Mouse (Mus musculus): ENCODE data around the gene Gm6176. TPM values are rescaled to one million over a fixed set of nuclear protein-coding genes. Genes with fewer than 3 reads are reported as not detected.

The Gm6176 gene
- not detected for polyA plus RNA-seq (2012; fragmentation: generic; extraction: Trizol)

DNA sequence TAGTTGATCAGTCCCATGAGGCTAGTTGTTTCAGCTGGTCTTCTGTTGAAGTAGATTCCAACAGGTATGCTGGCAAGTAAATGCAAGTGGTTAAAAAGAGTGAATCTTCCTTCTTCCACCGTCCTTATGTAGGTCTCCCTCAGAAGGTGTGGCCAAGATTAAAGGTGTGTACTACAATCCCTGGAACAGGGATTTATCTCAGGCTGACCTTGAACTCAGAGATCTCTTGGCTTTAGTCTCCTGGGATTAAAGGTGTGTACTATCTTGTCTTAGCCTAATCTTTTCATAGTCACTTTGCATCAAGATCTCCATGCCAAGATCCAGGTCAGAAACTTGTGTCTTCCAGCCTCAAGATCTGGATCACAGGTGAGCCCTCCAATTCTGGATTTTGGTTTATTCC lies at the start of gene Gm6176:
Gene Gm6176 (minus strand): TSS at position 101 of the 400 bp plus-strand sequence.

DNA sequence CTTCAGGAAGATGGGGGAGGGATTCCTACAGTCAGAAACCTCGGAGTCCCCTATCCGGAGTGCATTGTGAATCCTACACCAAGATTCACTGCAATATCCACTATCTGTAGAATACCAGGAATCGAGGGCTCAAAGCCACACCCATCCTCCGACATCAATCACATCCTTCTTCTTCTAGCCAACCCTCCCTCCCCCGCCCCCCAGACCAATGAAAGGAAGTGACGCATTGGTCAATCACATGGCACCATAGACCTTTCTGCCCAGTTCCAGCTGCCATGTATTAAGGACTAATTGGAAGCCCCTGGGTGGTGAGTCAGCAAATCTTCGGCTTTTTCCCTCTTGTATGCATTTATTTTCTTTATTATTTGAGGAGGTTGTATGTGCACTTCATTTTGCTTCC lies 12.7 kb upstream of the Gm6176 start, which contains the start of gene Vmn1r139:
Gene Vmn1r139 (plus strand): TSS at position 301 of the 400 bp plus-strand sequence.

DNA sequence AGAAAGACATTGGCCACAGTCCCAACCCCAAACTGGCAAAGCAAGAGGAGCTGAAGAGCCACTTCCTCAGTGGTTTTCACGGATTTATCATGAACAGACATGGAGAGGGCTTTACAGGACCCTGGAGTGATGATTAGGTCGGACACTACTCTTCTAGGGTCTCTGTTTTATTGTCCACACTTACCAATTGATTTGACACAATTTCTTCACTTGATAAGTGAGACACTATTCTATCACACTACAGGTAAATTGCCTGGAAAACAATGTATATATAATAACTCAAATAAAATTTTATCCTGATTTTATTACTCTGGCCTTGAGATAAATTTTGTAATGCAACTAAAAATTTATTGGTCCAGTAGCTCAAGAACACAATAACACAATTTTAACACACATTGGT lies 27.3 kb downstream of the Gm6176 start, which contains the start of gene Vmn1r138:
Gene Vmn1r138 (minus strand): TSS at position 101 of the 400 bp plus-strand sequence.

Other genes starting within 250 kb of the Gm6176 start
- not detected for gene Vmn1r135, start 224.0 kb downstream of the Gm6176 start, polyA plus RNA-seq (2012; fragmentation: generic; extraction: Trizol)
- gene Gm5725, start 212.0 kb downstream of the Gm6176 start, polyA plus RNA-seq (2012; fragmentation: generic; extraction: Trizol), result not detected
- not detected for gene Gm5891, start 135.0 kb downstream of the Gm6176 start, polyA plus RNA-seq (2012; fragmentation: generic; extraction: Trizol)
- not detected for gene Vmn1r137, start 61.7 kb downstream of the Gm6176 start, polyA plus RNA-seq (2012; fragmentation: generic; extraction: Trizol)
- gene Vmn1r138, start 27.4 kb downstream of the Gm6176 start, polyA plus RNA-seq (2012; fragmentation: generic; extraction: Trizol), result not detected
- gene Vmn1r139, start 12.8 kb upstream of the Gm6176 start, polyA plus RNA-seq (2012; fragmentation: generic; extraction: Trizol), result not detected
- gene Gm16451, start 61.9 kb upstream of the Gm6176 start, polyA plus RNA-seq (2012; fragmentation: generic; extraction: Trizol), result not detected
- not detected for gene Gm10666, start 78.4 kb upstream of the Gm6176 start, polyA plus RNA-seq (2012; fragmentation: generic; extraction: Trizol)
- gene Vmn1r142, start 107.7 kb upstream of the Gm6176 start, polyA plus RNA-seq (2012; fragmentation: generic; extraction: Trizol), result not detected
- not detected for gene Vmn1r143, start 133.1 kb upstream of the Gm6176 start, polyA plus RNA-seq (2012; fragmentation: generic; extraction: Trizol)
- not detected for gene Gm8653, start 145.0 kb upstream of the Gm6176 start, polyA plus RNA-seq (2012; fragmentation: generic; extraction: Trizol)
- not detected for gene Gm8453, start 173.2 kb upstream of the Gm6176 start, polyA plus RNA-seq (2012; fragmentation: generic; extraction: Trizol)

Data from C3H10T1/2 (cell line).